Mouse (Mus musculus) layer of hippocampus, postnatal 36 days (tissue): ENCODE measurements around the gene Gcnt1. TPM values are rescaled to one million over a fixed set of nuclear protein-coding genes. Genes with fewer than 3 reads are reported as not detected.

Experiments
- DNase-seq, 2 experiments: peaks; one replicate each; pipeline ENCODE4 v3.0.0; 2022
- total RNA-seq, 2 experiments: library from RNA; stranded (reverse); gene quantifications; 2 replicates each; pipeline ENCODE4 v1.2.3; 2021

The Gcnt1 gene
- total RNA-seq, 2 experiments from 2014 or later = 3.1 to 3.2 TPM

DNA sequence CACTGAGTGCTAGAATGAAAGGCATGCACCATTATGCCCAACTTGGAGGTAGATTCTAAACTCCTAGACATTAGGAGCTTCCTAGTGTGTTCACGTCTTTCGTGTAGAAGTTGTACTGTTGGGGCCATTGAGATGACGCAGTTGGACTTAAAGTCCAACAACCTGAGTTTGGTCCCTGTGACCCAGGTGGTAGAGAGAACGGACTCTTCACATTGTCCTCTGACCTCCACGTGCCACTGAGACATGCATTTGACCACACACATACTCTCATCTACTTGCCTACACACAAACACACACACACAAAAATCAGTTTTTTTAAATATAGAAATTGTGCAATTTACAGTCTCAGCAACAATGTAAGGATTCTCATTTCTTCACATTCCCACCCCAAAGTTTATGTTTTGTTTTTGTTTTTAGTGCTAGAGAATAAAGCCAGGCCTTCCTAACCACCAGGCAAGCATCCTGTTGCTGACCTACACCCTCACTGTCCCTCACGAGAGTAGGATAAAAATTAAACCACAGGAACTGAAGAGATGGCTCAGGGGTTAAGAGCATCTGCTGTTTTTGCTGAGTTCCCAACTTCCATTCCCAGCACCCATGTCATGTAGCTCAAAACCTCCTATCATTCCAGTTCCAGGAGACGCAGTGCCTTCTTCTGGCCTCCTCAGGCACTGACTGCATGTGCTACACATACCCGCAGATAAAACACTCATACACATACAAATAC, 6.1 kb downstream of the Gcnt1 start:
- no peak for DNase-seq

GRCm38 (mm10) chr19:17364741-17365140, 7.9 kb downstream of the Gcnt1 start:
- DNase-seq = no peak

- DNase-seq = no peak
These were observed 11.5 kb downstream of the Gcnt1 start for GRCm38 (mm10) chr19:17361181-17361580.

- no peak for DNase-seq
These were observed 13.2 kb downstream of the Gcnt1 start for GRCm38 (mm10) chr19:17359315-17359890.

DNA sequence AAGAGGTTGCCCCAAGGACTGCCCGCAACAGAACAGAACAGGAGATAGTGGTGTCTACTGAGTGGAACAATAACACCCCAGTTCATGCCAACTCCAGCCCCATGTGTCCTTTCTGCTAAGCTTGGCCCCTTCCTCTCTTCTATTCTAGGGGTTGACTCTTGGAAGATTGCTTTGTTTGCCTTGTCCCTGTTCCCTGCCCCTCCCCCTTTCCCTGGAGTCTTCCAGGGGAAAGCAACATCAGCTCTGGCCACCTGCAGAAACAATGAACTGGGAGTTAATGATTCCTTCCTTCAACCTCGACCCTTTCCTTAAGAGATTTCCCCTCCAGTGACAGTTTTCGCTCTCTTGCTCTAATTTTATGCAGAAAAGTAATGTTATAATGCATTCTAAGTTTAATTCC, 15.3 kb downstream of the Gcnt1 start:
- DNase-seq = no peak

DNA sequence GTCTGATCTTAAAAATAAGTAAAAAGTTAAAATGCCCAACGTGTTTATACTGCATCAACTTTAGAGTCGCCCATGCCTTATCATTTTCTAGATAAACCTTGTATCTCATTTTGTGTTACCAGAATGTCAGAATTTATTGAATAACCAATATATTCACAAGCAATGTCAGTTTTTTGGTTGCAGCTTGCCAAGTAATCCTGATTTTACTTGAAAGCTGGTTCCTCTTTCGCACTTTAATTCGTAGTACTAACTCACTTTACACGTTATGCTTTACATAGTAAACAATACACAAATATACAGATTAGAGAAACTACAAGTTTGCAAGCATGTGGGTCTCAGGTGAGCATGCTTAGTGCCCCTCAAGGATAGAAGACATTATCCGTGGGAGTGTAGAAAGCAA, 15.7 kb downstream of the Gcnt1 start:
- DNase-seq = no peak

- DNase-seq = no peak
These were observed 16.4 kb downstream of the Gcnt1 start for GRCm38 (mm10) chr19:17355950-17356867.

DNA sequence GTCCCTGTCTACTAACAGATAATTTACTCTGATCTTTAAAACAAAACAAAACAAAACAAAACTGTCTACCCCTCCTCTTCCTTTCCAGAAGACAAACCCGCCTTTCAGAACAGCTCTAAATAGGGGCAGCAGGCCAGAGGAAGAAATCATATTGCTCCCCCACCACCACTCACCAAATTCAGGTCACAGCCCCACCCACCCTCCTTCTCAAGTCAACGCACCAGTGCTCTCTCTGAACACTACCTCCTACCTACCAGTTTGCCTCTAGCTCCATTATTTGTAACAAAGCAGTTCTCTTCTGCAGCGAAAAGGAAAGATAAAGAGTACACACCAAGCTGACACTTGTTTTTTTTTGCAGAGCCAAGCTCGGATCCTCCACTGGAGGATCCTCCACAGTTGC, 17.3 kb downstream of the Gcnt1 start:
- no peak for DNase-seq

DNA sequence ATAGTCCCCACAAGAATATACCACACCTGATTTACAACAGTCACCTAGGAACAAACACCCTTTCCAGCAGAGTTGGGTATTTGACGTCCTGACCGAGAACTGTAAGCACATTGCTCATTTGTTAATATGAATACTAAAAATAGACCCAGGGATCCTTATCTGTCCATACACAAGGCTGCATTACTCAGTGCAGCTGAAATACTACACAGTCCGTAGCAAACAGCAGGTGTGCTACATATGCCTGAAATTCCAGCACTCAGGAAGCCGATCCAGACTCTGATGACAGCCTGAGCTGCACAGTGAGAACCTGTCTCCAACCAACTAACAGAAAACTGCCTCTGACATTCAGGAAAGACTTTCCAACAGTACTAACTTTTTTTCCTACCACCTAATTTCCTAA, 17.8 kb downstream of the Gcnt1 start:
- no peak for DNase-seq

- DNase-seq = no peak
These were observed 18.3 kb downstream of the Gcnt1 start for GRCm38 (mm10) chr19:17354362-17354761.

DNA sequence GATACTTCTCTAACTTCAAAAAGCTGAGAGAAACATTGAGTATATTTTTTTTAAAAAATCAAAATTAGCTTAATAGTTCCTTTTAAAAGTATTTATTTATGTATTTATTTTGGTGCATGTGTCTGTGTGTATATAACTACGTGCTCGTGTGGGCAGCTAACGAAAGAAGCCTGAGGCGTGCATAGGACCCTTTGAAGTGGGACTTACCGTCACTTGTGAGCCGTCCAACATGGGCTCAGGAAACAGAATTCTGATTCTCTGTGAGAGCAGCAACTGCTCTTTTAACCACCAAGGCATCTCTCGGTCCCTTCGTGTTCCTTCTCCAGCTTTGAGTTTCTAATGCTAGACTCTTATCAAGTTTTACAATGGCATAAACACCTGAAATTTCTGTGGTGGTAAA, 18.9 kb downstream of the Gcnt1 start:
- DNase-seq = no peak

- DNase-seq = no peak
These were observed 24.8 kb downstream of the Gcnt1 start for GRCm38 (mm10) chr19:17347852-17348251.

- DNase-seq = no peak
These were observed 25.7 kb downstream of the Gcnt1 start for GRCm38 (mm10) chr19:17346716-17347474.

- DNase-seq = no peak
These were observed 27.8 kb downstream of the Gcnt1 start for GRCm38 (mm10) chr19:17344881-17345280.

GRCm38 (mm10) chr19:17339563-17339962, 33.1 kb downstream of the Gcnt1 start:
- no peak for DNase-seq

DNA sequence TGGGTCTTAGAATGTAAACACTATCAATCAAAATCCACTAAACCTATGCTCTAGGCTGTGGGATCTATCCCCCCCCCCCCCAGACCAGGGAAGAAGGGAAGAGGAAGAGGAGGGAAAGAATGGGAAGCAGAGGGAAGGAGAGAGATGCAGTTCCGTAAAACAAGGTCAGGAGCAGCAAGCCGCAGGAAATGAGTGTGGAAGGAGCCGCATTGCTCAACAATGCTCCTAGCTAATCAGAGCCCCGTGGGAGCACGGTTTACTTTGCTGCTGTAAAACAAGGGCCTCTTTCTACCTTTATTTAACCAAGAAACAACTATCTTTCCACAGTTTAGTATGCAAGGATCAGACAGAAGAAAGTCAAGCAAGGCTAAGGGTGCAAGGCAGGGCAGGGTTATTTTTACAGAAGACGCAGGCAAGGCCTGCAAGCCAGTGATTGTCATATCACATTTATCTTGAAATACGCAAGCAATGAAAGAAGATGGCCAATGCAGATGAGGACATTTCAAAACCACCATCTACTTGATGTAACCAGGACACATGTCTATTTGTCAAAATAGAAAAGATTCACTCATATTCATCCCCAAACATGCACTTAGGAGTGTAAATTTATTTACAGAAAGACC, 35.5 kb downstream of the Gcnt1 start:
- no peak for DNase-seq

GRCm38 (mm10) chr19:17336646-17337045, 36.0 kb downstream of the Gcnt1 start:
- DNase-seq = no peak

GRCm38 (mm10) chr19:17334644-17335333, 37.9 kb downstream of the Gcnt1 start:
- DNase-seq = no peak

DNA sequence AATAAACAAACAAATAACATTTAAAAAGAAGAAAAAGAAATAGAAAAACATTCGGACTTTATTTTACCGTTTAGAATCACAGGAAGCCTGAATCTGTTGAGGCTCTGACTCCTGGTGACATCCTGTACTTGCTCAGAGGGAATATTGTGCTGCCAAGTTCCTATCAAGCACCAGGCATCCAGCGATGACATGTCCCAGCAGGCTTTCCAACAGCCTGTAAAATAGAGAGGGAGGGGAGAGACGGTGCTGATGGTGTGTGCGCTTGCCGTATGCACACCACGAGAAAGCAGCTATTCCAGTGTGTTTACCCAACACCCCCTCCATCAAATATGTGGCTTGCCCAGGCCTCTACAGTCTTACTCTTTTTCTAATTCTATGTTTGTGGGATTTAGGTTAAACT, 39.6 kb downstream of the Gcnt1 start:
- DNase-seq = no peak

DNA sequence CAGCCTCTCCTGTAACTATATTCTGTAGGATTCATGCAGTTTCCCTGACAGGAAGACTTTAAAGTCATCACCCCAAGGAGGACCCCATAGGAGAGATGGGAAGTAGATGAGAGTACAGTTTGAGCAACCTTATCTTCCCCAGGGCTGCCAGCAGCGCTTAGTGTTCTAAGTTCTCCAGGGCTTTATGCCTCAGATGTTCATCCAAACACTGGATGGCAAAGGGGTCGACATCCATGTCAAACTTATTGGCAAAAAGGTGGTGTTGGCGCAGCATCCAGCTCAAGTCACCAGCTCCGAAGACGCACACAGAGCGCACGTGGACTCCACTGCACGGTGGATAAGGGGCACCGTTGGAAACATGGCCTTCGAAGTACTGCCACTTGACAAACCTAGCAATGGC, 43.7 kb downstream of the Gcnt1 start:
- no peak for DNase-seq

DNA sequence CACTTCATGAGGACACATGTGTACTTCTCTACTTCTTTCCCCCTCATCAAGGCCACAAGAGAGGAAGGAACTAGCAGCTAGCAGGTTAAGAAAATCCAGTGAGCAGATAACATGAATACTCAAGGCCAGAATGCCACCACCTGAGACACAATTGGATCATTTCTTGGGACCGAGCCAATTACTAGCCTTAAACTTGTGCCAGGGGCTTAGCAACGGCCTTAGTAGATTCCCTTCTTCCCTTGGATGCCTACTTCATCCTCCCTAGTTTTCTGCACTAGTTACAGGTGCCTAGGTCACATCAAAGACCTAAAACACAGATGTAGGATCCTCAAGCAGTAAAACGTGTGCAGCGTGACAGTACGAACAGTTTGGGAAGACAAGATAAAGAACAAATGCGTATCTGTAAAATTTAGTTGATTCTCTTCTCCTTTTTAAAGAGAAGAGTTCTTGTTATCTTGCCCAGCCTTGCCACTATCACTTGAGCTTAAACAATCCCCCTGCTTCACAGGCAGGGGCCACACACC, 44.7 kb downstream of the Gcnt1 start:
- no peak for DNase-seq
